ENCODE assay signal across 9 mouse cellular contexts in genomic region chr15:81062616-81063015, GRCm38 (mm10).
DNase-seq lines count a peak whose midpoint lies in the region; ATAC-seq and TF ChIP-seq lines count a peak whose summit lies in the region.
"Had no signal": no experiment of that assay in that cellular context is flagged by ENCODE, and none has a peak within 500 bp of the region (broad histone marks: within the 10 kb centered on the region; RNA-seq: fewer than 3 reads in every experiment).

No protein-coding gene starts in this region.

- no peak for DNase-seq in hindbrain, embryonic 11.5 days (ENCODE audit: low spot score)
- peak; percentile 78 to 81 for DNase-seq in cerebellum, postnatal 10 days
- peak; percentile 34 for DNase-seq in kidney, adult 2 months
- no peak for DNase-seq in neural tube, embryonic 11.5 days (ENCODE audit: low spot score)
- no peak for DNase-seq in left cerebral cortex, adult 18-20 months (ENCODE audit: low spot score in 2 of 2)
- no peak for DNase-seq in right cerebral cortex, postnatal 25 days
- no peak for DNase-seq in left cerebral cortex, postnatal 14 days (ENCODE audit: low spot score in 2 of 2)

- H3K4me1 ChIP-seq in hindbrain, embryonic 12.5 days = peaks cover 14% of the 10 kb centered on the region
- peaks cover 8% of the 10 kb centered on the region; the same call in 1 of the 2 replicates for H3K4me1 ChIP-seq in hindbrain, embryonic 11.5 days (replicated peaks; ENCODE audit: control insufficient read depth, insufficient read depth, low read length)
- peaks cover 14% of the 10 kb centered on the region for H3K4me1 ChIP-seq in kidney, adult 2 months (ENCODE audit: control insufficient read depth, insufficient read depth, low read length)
- H3K4me1 ChIP-seq in neural tube, embryonic 11.5 days (ENCODE audit: control insufficient read depth, insufficient read depth, low read length) = peaks cover 9% of the 10 kb centered on the region; the same call in 1 of the 2 replicates

- TF ChIP-seq POLR2A in kidney, adult 2 months (IDR thresholded peaks at IDR 0.05; ENCODE audit: low read depth, low read length) = no peak

- no peak for TF ChIP-seq CTCF in kidney, adult 2 months (conservative IDR thresholded peaks at IDR 0.05; ENCODE audit: insufficient read depth, insufficient read length, low read depth, low read length)

- no peak overlapping the region for H3K4me2 ChIP-seq in hindbrain, embryonic 12.5 days (replicated peaks)
- no peak overlapping the region for H3K4me2 ChIP-seq in hindbrain, embryonic 11.5 days (replicated peaks; ENCODE audit: low read depth, low read length)
- no peak overlapping the region for H3K4me2 ChIP-seq in neural tube, embryonic 11.5 days (ENCODE audit: low read depth)

- H3K36me3 ChIP-seq in hindbrain, embryonic 12.5 days = no peaks in the 10 kb centered on the region
- no peaks in the 10 kb centered on the region for H3K36me3 ChIP-seq in hindbrain, embryonic 11.5 days (ENCODE audit: control insufficient read depth, insufficient read depth, low read length)
- H3K36me3 ChIP-seq in kidney, adult 2 months (ENCODE audit: control insufficient read depth, insufficient read depth, low read length) = no peaks in the 10 kb centered on the region
- H3K36me3 ChIP-seq in neural tube, embryonic 11.5 days (ENCODE audit: control insufficient read depth, insufficient read depth, low read length) = no peaks in the 10 kb centered on the region
- H3K36me3 ChIP-seq: G1E had no signal

- no peak overlapping the region for H3K27ac ChIP-seq in hindbrain, embryonic 12.5 days
- no peak overlapping the region for H3K27ac ChIP-seq in hindbrain, embryonic 11.5 days (ENCODE audit: low read depth, low read length)
- peak overlapping the region; percentile 17 for H3K27ac ChIP-seq in kidney, adult 2 months (ENCODE audit: insufficient read depth, low read depth, low read length)
- peak overlapping the region; percentile 40; the same call in 1 of the 2 replicates for H3K27ac ChIP-seq in neural tube, embryonic 11.5 days (ENCODE audit: low read depth, low read length)

- WGBS in hindbrain, embryonic 12.5 days = 53% methylated on average over 8 of the region's 8 CpGs
- WGBS in hindbrain, embryonic 11.5 days = 57% methylated on average over 8 of the region's 8 CpGs
- 30% methylated on average over 8 of the region's 8 CpGs for WGBS in kidney, adult 2 months
- 47% methylated on average over 8 of the region's 8 CpGs for WGBS in neural tube, embryonic 11.5 days

- peak overlapping the region; percentile 18; the same call in 1 of the 2 replicates for H3K9ac ChIP-seq in hindbrain, embryonic 12.5 days
- H3K9ac ChIP-seq in hindbrain, embryonic 11.5 days (ENCODE audit: low read depth, low read length) = no peak overlapping the region
- no peak overlapping the region for H3K9ac ChIP-seq in neural tube, embryonic 11.5 days (ENCODE audit: low read length)

- ATAC-seq in hindbrain, embryonic 12.5 days (ENCODE audit: low FRiP score) = no peak
- no peak for ATAC-seq in hindbrain, embryonic 11.5 days (ENCODE audit: low FRiP score)
- ATAC-seq in neural tube, embryonic 11.5 days (ENCODE audit: insufficient read depth, low FRiP score, low TSS enrichment) = no peak

- H3K9me3 ChIP-seq in hindbrain, embryonic 12.5 days (replicated peaks) = no peaks in the 10 kb centered on the region
- no peaks in the 10 kb centered on the region for H3K9me3 ChIP-seq in hindbrain, embryonic 11.5 days (ENCODE audit: control insufficient read depth, low read length)
- no peaks in the 10 kb centered on the region for H3K9me3 ChIP-seq in neural tube, embryonic 11.5 days (ENCODE audit: control insufficient read depth, low read length)
- H3K9me3 ChIP-seq: G1E had no signal

- intact Hi-C loops in left cerebral cortex, postnatal 14 days (cut with DNase I) = loop anchor here (5.0 kb wide), 1 partner anchor 35 kb away; no protein-coding TSS in a partner anchor

- H3K4me3 ChIP-seq in hindbrain, embryonic 12.5 days = no peak overlapping the region
- H3K4me3 ChIP-seq in hindbrain, embryonic 11.5 days (ENCODE audit: low read depth, low read length) = no peak overlapping the region
- H3K4me3 ChIP-seq in kidney, adult 2 months (ENCODE audit: insufficient read depth, low read depth, low read length) = no peak overlapping the region
- no peak overlapping the region for H3K4me3 ChIP-seq in neural tube, embryonic 11.5 days (ENCODE audit: low read depth, low read length)

- no peaks in the 10 kb centered on the region for H3K27me3 ChIP-seq in hindbrain, embryonic 12.5 days
- no peaks in the 10 kb centered on the region for H3K27me3 ChIP-seq in hindbrain, embryonic 11.5 days (ENCODE audit: control insufficient read depth, insufficient read depth, low read length)
- H3K27me3 ChIP-seq in kidney, adult 2 months (replicated peaks; ENCODE audit: control insufficient read depth, insufficient read depth, low read length) = no peaks in the 10 kb centered on the region
- no peaks in the 10 kb centered on the region for H3K27me3 ChIP-seq in neural tube, embryonic 11.5 days (ENCODE audit: control insufficient read depth, insufficient read depth, low read length)

Comparison
In these comparisons a context has a peak if more than half of its experiments do, and no peak if none do; other contexts are left out.
1. H3K27ac ChIP-seq: peak in kidney, adult 2 months (single experiment) and neural tube, embryonic 11.5 days (single experiment); none in hindbrain, embryonic 12.5 days (single experiment) and hindbrain, embryonic 11.5 days (single experiment).
2. DNase-seq: peak in cerebellum, postnatal 10 days (2 of 2) and kidney, adult 2 months (single experiment); none in hindbrain, embryonic 11.5 days (single experiment), neural tube, embryonic 11.5 days (single experiment), left cerebral cortex, adult 18-20 months (0 of 2), right cerebral cortex, postnatal 25 days (single experiment) and left cerebral cortex, postnatal 14 days (0 of 2).